Mouse (Mus musculus) left cerebral cortex, postnatal 25 days (tissue): ENCODE measurements around the gene Eif3a. TPM values are rescaled to one million over a fixed set of nuclear protein-coding genes. Genes with fewer than 3 reads are reported as not detected.

Source experiments
- DNase-seq, 2 experiments: peaks; one replicate each; pipeline ENCODE4 v3.0.0; 2022; ENCODE audit warnings: low spot score in 2 of 2, mixed read lengths in 1 of 2
- intact Hi-C: fragments of 180-260 bp; cut with DNase I; formaldehyde crosslinking; loops from one replicate; pipeline ENCODE4 v1.15.1; 2025
- total RNA-seq, 2 experiments: library from RNA; stranded (reverse); gene quantifications; 2 replicates each; pipeline ENCODE4 v1.2.3; 2021

The Eif3a gene
- total RNA-seq = 10 to 100 TPM; 93.2 to 97.1 TPM

DNA sequence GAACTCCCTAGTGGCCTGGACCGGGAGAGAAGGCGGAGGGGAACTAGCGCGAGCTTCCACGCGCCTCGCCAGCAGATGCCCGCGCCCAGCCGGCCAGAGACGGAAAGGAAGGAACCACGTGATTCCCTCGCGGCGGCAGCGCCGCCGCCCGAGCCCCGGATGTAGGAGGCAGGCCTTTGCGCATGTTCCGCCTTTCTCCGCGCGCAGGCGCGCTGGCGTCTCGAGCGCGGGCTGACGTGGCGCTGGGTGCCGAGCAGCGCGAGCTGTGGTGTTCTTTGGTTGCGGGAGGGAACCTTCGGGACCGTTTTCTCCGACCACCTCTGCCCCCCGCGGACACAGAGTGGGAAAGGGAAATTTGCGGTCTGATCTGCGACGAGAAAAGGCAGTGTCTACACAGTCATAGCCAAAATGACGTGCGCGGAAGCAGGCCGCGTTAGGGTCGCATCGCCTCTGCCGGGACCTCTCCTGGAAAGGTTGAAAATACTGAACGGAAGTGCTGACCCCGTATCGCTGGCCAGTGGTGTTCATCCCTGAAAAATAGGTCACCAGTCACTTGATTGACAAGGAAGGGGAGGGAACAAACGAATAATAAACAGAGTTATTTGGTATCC, at the start of gene Eif3a:
Gene Eif3a, minus strand, starts transcription at position 108 of the 611 bp plus-strand sequence.
- peak; percentile 94 to 96 for DNase-seq

DNA sequence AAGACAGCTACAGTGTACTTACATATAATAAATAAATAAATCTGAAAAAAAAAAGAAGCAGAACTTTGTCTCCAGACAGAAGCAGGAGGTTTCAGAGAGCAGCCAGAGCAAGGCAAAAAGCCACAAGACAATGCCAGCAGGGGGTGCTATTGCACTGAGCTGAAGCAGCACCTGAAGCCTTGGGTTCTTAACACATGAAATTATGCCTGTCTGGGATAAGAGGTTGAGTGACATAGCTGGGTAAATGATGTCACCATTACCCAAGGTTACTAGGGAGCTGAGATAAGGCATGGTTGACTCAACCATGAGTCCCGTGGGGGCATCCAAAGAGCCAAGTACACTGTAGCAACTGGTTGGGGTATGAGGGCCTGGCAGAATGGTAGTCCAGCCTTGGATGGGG, 47.3 kb upstream of the Eif3a start:
- intact Hi-C loops = no loop called here
- DNase-seq = peak; percentile 42

More for the DNA sequence above, at the start of gene Eif3a:
- intact Hi-C loops = loop anchor here (2.0 kb wide), 1 partner anchor 20 kb away; the partner anchor contains the start of gene Fam45a

DNA sequence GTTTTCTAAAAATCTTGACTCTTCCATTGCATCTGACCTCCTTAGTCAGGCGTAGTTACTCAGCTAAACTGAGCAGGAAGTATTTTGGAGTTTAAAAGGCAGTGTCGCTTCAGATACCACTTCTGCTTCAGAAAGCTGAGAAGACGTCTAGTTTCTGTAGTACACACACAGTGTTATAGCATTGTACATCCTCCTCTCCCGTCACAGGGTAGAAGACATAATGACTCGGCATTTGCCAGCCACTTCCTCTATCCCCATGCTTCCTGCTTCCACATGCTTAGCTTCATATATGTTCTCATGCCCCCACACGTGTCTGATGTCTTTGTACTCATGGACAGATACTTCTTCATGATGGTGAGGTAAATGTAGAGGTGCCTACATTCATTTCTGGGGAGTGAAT, 28.2 kb upstream of the Eif3a start:
- intact Hi-C loops = loop anchor here (5.0 kb wide), 1 partner anchor 44 kb away; the partner anchor contains the start of gene Sfxn4
- no peak for DNase-seq

DNA sequence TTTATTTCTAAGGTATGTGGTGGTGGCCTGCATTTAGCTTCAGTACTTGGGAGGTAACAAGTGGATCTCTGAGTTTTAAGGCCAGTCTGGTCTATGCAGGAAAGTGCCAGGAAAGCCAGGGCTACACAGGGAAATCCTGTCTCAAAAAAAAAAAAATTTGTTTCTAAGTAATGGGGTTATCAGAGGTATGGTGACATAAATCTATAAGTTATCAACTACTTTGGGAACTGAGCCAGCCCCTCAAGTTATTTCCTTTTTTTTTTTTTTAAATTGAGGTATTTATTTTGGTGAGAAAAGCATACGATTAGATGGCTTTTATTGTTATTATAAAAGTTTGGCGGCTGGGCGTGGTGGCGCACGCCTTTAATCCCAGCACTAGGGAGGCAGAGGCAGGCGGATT, 22.7 kb upstream of the Eif3a start:
- intact Hi-C loops = no loop called here
- no peak for DNase-seq

DNA sequence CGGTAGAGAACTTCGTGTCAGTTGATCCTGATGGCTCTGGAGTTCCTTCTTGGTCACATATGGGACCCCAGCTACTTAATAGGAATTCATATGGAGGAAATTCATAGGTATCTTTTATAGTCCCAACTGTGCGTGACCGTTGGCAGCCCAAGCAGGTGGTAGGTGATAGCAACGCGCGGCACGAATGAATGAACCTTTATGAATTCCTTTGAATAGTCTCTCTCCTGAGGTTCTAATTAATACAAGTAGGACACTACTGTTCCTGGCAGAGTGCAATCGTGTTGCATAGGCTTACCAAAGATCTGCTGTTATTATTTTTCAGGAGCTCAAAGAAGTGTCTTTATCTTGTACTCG, 21.6 kb upstream of the Eif3a start:
- intact Hi-C loops = no loop called here
- no peak for DNase-seq

DNA sequence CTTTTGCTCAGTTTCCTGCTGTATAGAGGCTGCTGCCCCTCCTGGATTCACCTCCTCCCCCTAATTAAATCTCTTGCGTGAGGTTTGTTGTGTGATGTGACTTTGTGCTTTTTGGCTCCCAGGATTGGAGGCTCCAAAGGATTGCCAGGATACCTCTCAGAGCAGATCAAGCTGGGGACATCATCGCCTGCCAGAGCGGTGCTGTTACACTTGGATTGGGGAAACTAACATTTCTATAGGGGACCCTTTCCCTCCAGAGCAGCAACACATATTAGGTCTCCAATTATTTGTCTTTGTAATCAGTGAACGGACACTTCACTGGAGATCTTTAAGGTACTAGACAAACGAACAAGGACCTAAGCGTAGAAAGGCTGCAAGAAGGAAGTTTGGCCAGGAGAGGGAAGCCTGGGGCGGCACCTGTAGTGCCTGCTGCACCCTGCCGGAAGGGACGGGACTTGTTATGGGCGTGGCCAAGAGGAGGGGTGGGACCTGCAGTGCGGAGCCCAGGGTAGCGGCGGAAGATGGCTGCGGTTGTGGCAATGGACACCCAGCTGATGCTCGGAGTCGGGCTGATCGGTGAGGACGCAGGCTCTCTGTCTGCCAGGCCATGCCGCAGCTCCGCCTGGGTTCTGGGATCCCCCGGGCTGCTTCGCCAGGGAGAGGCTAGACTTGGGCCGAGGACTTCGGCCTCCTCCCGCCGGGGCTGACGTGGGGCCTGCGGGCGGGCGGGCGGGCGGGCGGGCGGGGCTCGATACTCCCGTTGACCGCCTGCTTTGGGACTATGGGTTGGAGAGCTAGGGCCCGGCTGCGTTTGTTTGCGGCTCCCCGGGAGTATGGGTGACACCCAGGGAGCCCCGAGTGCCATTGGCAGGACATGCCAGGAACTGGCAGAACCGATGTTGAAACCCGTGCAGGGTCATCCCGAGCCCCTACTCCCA, 20.9 kb upstream of the Eif3a start, which contains the start of gene Fam45a:
Gene Fam45a, plus strand, starts transcription at position 488 of the 938 bp plus-strand sequence.
- intact Hi-C loops = loop anchor here (2.0 kb wide), 1 partner anchor 21 kb away; the partner anchor contains the start of gene Eif3a
- DNase-seq = peak; percentile 89 to 93

DNA sequence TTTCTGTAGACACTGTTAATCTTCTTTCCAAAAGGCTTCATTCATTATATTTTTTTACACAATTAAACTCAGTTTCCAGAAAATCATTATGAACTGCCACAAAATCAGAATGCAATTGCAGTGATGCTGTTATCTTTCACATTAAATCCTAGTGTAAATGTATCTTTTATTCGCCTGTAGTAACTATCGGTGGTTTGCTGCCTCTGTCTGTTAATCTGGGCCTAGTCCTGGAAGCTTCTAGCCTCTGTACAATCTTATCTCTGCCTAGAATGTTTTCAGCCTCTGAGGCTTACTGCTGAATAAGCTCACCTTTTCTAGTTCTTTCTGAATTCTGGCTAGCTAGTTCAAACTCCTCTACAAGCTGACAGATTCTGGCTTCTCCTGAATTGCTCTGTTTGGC, 19.5 kb upstream of the Eif3a start:
- intact Hi-C loops = loop anchor here (2.0 kb wide), 1 partner anchor 19 kb away; the partner anchor contains the start of gene Eif3a
- no peak for DNase-seq

DNA sequence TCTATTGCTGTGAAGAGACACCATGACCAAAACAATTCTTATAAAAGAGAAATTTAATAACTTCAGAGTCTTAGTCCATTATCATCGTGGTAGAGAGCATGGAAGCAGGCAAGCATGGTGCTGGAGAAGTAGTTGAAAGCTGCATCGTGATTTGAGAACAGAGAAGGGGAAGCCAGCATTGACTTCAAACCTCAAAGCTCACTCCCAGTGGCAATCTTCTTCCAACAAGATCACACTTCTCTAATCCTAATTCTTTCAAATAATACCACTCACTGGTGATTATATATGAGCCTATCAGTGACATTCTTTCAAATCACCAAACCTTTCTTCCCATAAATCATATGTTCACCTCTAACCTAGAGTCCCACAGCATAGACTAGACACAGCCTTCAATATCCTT, 14.4 kb upstream of the Eif3a start:
- no peak for DNase-seq
- intact Hi-C loops = no loop called here

DNA sequence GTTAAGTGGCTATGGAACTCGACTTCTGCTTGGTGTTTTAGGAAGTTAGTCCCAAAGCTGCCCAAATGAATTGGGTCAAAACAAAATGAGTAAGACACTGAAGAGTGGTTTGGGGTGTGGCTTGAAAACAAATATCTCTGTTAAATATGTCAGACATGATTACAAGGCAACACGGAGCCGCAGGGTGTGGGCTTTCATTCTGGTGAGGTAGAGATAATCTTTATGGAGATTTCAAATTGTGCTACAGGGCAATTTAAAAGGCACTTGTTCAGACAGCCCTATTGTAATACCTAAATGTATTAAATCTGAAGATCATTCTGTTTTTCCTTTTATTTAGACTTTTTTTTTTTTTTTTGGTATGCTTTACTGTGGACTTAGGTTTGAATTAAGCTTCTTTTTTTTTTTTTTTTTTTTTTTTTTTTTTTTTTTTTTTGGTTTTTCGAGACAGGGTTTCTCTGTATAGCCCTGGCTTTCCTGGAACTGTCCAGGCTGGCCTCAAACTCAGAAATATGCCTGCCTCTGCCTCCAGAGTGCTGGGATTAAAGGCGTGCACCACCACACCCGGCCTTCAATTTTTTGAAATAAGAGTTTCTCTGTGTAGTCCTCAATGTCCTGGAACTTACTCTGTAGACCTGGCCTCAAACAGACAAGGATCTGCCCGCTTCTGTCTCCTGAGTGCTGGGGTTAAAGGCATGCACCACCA, 9.6 kb upstream of the Eif3a start:
- intact Hi-C loops = no loop called here
- no peak for DNase-seq

DNA sequence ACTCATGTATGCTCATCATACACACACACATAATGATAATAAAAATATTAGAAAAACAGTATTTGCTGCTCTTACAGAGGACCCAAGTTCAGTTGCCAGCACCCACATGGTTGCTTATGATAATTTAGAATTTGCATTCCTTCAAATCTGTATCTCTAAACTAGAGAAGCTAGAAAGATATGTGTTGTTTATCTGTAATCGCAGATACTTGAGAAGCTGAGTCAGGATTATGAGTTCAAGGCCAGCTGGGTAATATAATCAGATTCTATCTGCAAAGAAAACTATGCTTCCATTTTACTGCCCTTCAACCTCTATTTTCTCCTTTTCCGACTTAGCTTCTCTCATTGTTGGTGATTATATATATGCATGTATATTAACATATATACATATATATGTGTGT, 7.0 kb upstream of the Eif3a start:
- no peak for DNase-seq
- intact Hi-C loops = no loop called here

DNA sequence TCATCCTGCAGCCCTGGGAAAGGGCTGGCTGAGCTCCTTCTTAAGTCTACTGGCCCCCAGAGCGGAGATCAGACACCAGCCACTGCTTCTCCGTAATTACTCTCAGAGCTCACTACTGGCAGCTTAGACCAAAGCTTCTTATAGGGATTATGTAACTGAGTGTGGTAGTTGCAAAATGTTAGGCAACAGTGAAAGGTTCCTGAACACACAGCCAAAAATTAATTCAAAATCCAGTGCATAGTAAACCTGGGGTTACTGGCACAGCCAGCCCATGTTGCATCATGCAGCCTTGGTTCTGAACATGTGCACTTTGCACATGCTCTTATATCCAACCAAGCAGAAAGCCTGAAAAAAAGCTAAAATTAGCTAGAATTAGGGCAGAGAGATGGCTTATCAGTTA, 4.8 kb upstream of the Eif3a start:
- no peak for DNase-seq
- intact Hi-C loops = no loop called here

DNA sequence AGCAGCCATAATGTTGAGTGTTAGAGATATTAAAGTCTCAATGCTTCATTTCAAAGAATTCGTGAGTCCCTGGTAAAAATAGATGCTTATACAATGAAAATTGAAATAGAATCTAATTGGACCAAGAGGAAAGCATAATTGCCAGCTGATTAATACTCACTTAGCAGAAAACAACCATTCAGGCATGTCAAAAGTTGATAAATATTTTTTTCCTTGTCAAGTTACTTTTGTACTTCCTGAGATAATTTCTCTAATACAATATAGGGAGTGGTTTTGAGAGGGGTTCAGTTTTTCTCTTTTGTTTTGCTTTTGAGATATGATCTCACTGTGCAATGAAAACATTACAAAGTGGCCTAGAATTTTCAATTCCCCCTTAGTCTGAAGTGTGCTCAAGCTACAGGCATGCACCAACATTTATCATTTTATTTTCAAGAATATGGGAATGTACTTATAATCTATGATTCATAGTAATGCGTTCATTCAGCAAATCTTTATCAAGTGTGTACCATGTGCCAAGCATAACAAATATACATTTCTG, 2.8 kb upstream of the Eif3a start:
- intact Hi-C loops = no loop called here
- DNase-seq = no peak

DNA sequence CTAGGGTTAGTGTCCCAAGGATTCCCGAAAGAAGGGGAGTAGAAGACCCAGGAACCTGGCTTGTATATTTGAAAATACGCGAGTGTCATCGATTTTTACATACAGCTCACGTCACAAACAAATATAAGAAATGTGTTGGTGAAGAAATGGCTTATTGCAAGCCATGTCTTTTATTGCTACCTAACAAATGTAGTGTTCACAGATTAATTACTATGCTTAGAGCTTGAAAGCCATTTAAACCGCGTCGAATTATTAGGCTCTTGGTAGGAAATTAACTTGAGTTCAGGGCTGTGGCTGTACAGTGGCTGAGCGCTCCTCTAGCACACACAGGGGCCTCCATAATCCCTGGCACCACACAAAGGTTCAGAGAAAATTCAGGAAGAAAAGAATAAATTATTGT, 706 bp upstream of the Eif3a start:
- no peak for DNase-seq
- intact Hi-C loops = loop anchor here (2.0 kb wide), 1 partner anchor 20 kb away; the partner anchor contains the start of gene Fam45a

DNA sequence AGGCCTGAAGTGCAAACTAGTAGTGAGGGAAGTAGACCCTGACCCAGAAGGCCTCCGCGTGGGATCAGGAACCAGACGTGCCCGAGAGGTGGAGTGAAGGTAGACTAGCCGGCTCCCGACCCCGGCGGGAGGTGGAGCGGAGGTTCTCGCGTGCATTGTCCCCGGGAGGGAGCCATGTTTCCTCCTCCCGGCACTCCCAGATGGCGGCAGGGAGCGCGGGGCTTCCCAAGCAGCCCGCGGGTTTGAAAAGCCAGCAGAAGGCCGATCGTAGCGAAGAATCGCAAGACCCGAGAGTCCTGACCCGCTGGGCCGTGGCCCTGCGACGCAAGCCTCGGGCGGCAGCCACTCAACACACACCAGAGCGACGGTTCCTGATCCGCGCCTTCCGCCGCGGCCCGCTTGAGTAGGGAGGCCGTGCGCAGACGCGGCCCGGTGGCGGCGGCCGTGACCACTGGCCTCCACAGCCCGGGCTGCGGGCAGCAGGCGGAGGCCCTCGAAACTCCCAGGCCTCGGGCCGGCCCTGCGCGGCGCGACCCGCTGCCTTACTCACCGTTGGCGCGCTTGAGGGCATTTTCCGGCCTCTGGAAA, 445 bp downstream of the Eif3a start:
- intact Hi-C loops = loop anchor here (2.0 kb wide), 1 partner anchor 21 kb away; the partner anchor contains the start of gene Fam45a
- DNase-seq = peak in 1 of 2 experiments; percentile 24

DNA sequence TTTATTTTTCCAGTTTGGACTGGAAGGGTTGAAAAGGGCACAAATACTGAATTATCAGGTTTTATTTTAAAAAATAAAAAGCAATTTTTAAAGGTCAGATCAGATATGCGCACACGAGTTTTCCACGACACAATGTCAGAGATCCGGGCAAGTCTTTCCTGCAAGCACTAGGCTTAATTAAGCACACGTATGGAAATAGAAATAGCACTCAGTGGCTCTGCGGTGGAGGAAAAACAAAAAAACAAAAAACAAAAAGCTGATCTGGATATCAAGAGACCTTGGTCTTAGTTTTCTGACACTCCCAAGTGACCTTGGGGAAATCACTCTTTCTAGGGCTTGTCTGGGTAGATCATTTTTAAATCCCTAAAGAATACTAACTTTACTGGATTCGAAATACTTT, 1.0 kb downstream of the Eif3a start:
- DNase-seq = no peak
- intact Hi-C loops = no loop called here

DNA sequence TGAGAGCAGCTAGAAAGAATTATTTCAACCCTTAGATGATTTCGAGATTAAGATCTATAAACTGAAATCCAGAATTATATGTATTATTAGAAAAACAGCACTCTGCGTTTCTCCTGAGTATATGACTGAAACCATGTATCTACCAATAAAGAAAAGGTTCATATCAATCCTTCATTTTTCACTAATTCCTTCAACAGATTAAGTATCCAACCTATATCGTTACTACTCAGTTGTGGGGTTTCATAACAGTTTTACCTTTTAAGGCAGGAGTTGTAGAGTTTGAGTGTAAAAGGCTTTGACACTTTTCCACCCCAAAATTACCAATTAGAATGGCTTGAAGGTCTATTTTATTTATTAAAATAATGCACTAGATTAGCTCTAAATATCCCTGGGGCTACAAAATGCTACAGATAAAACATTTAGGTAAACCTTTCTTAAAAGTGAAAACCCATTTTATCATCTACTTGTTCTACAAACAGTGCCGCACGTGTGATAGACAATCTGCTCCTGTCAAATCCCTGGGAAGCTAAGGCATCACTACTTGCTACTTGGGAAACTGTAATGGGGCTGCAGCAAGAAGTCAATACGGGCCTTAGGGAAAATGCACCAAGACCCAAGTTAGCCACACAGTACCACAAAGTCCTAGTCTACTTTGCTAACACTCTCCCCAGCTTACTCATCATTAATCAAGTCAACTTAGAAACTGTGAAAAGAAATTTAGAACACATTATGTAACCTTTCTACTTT, 2.1 kb downstream of the Eif3a start:
- DNase-seq = no peak
- intact Hi-C loops = no loop called here

DNA sequence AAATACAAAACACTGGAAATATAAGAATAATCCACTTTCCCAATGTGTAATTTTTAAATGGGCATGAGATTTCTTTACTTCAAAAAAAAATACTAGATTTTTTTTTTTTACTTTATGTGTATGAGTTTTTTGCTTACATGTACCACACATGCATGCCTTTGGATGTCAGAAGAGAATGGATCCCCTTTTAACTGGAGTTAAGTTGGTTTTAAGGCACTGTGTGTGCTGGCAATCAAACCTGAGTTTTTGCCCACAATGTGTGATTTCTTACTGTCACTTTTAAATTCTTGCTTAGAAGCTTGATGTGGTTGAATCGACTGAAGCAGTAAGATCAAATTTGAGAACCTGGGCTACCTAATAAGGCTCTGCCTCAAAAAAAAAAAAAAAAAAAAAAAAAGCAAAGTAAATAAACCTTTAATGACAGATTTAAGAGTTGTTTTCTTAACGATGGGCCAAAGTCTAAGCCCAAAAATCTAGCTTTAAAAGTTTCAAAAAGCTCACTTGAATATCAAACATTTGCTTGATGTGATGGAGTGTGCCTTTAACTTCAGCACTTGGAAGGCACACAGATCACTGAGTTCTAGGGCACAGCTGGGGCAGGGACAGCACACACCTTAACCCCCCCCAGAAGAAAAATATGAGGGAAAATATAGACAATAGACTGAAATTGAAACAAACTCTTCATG, 2.9 kb downstream of the Eif3a start:
- DNase-seq = no peak
- intact Hi-C loops = no loop called here

DNA sequence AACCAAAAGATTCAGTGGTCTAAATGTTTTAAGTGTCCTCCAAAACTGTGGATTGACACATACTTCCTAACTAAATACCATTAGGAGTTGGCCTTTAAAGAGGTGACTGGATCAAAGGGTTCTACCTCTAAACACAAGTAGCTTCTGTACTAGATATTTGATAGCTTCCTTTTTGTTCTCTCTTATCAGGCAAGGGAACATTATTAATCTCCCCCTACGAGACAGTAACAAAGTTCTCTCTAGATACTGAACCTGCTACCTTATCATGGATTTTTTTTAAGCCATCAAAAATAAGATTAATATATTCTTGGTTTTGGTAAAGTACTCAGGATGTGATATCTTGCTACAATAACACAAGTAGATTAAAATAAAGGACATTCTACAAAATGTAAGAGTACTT, 5.7 kb downstream of the Eif3a start:
- intact Hi-C loops = loop anchor here (5.0 kb wide), 1 partner anchor 38 kb away; no protein-coding TSS in a partner anchor
- no peak for DNase-seq
